Mouse (Mus musculus) neural tube, embryonic 14.5 days (tissue): ENCODE results near the gene Icosl. TPM values are rescaled to one million over a fixed set of nuclear protein-coding genes. Genes with fewer than 3 reads are reported as not detected.

ENCODE experiments used
- polyA plus RNA-seq: library from polyadenylated mRNA; unstranded; fragments of >200 nt; fragmentation: Nextera tagmentation; extraction: Ambion mirVana; gene quantifications from 2 replicates; pipeline ENCODE4 v1.2.1, GENCODE M21; 2014

Icosl gene
- polyA plus RNA-seq, 1 experiment from 2014 or later: 0.56 TPM

Other genes starting within 250 kb of the Icosl start
- gene Krtap10-4, start 242.2 kb upstream of the Icosl start, polyA plus RNA-seq: not detected in 2 replicates
- gene Krtap10-10, start 233.4 kb upstream of the Icosl start, polyA plus RNA-seq: not detected in 2 replicates
- gene Gm36176, start 222.5 kb upstream of the Icosl start, polyA plus RNA-seq: not detected in 2 replicates
- gene Gm10318, start 216.4 kb upstream of the Icosl start, polyA plus RNA-seq: 0.30 TPM in 1 of 2 replicates, not detected in the other
- gene Gm3285, start 207.3 kb upstream of the Icosl start, polyA plus RNA-seq: not detected in 2 replicates
- gene Lrrc3, start 166.8 kb upstream of the Icosl start, polyA plus RNA-seq: 17.4 and 20.6 TPM in 2 replicates
- gene Trpm2, start 98.7 kb upstream of the Icosl start, polyA plus RNA-seq: 6.0 and 9.2 TPM in 2 replicates
- 41.3 and 52.6 TPM in 2 replicates for gene 1810043G02Rik, start 90.8 kb upstream of the Icosl start, polyA plus RNA-seq
- gene Pfkl, start 59.2 kb upstream of the Icosl start, polyA plus RNA-seq: 83.2 and 93.9 TPM in 2 replicates
- gene Dnmt3l, start 27.4 kb upstream of the Icosl start, polyA plus RNA-seq: not detected in 2 replicates
- 0.21 TPM in 2 replicates for gene Aire, start 25.7 kb upstream of the Icosl start, polyA plus RNA-seq
- 14.6 and 16.0 TPM in 2 replicates for gene D10Jhu81e, start 100.5 kb downstream of the Icosl start, polyA plus RNA-seq
- 12.7 and 15.7 TPM in 2 replicates for gene Pwp2, start 115.8 kb downstream of the Icosl start, polyA plus RNA-seq
- 28.4 and 43.2 TPM in 2 replicates for gene Trappc10, start 175.3 kb downstream of the Icosl start, polyA plus RNA-seq